Mouse (Mus musculus) limb, embryonic 14.5 days (tissue): ENCODE measurements around the gene Cngb1. TPM values are rescaled to one million over a fixed set of nuclear protein-coding genes. Genes with fewer than 3 reads are reported as not detected.

Experiments used
- ATAC-seq: fragments of 200-750 bp; cut with Nextera tagmentation; 2 replicates; pipeline ENCODE4 v1.8.0; 2017; ENCODE audit warnings: low read depth, moderate number of reproducible peaks, moderate TSS enrichment; ENCODE audit not compliant: low FRiP score
- DNase-seq: peaks from one replicate; pipeline ENCODE4 v3.0.0-alpha.2; 2015; ENCODE audit warnings: low spot score
- H3K27ac ChIP-seq: fragments of 300-500 bp; sonication (generic); replicated peaks from 2 replicates; pipeline ENCODE4 v1.5.1; 2014; ENCODE audit warnings: low read depth, mild to moderate bottlenecking, low read length, moderate library complexity, mixed read lengths
- H3K27me3 ChIP-seq: fragments of 300-500 bp; sonication (generic); 2 replicates; pipeline ENCODE4 v1.6.1; 2014; ENCODE audit warnings: low read length, mixed read lengths; ENCODE audit not compliant: control insufficient read depth, insufficient read depth
- H3K36me3 ChIP-seq: fragments of 300-500 bp; sonication (generic); 2 replicates; pipeline ENCODE4 v1.6.1; 2014; ENCODE audit warnings: mild to moderate bottlenecking, low read length, moderate library complexity, mixed read lengths; ENCODE audit not compliant: control insufficient read depth, insufficient read depth
- H3K4me1 ChIP-seq: fragments of 300-500 bp; sonication (generic); 2 replicates; pipeline ENCODE4 v1.6.1; 2014; ENCODE audit warnings: antibody characterized with exemption, low read length, mixed read lengths; ENCODE audit not compliant: control insufficient read depth, insufficient read depth
- H3K4me2 ChIP-seq: fragments of 300-500 bp; sonication (generic); replicated peaks from 2 replicates; pipeline ENCODE4 v1.6.1; 2014; ENCODE audit warnings: low read depth, mild to moderate bottlenecking, low read length, moderate library complexity; ENCODE audit not compliant: severe bottlenecking
- H3K4me3 ChIP-seq: fragments of 300-500 bp; sonication (generic); replicated peaks from 2 replicates; pipeline ENCODE4 v1.5.1; 2014; ENCODE audit warnings: low read length
- H3K9ac ChIP-seq: fragments of 300-500 bp; sonication (generic); 2 replicates; pipeline ENCODE4 v1.6.1; 2014; ENCODE audit warnings: mild to moderate bottlenecking, low read depth, low read length, moderate library complexity; ENCODE audit not compliant: severe bottlenecking
- H3K9me3 ChIP-seq: fragments of 300-500 bp; sonication (generic); 2 replicates; pipeline ENCODE4 v1.6.1; 2016; ENCODE audit warnings: low read length; ENCODE audit not compliant: control insufficient read depth
- POLR2A ChIP-seq: fragments of 200-500 bp; IDR thresholded peaks from 2 replicates; pipeline ENCODE4 v1.8.0; 2012; ENCODE audit warnings: inconsistent platforms, mild to moderate bottlenecking, moderate library complexity, borderline replicate concordance; ENCODE audit not compliant: insufficient read depth, insufficient read length; ENCODE audit errors: extremely low read depth
- WGBS: fragments of 180-500 bp; shearing (Covaris S2); extraction: QIAGEN DNeasy Blood & Tissue Kit; methylation state at CpG from one replicate; pipeline ENCODE4 v1.1.7; 2014; 5-methylcytosine and 5-hydroxymethylcytosine counted together
- polyA plus RNA-seq, 2 experiments: library from polyadenylated mRNA; depleted of rRNA in 1 of 2; stranded (reverse) in 1 of 2; unstranded in 1 of 2; fragments of >200 nt; fragmentation: Nextera tagmentation in 1 of 2; extraction: Ambion mirVana in 1 of 2; gene quantifications; 2 replicates each; pipeline versions ENCODE4 v1.2.1 to v1.2.3; 2012 to 2014

Gene Cngb1
- polyA plus RNA-seq, 2 experiments = 0.52 to 0.67 TPM

DNA sequence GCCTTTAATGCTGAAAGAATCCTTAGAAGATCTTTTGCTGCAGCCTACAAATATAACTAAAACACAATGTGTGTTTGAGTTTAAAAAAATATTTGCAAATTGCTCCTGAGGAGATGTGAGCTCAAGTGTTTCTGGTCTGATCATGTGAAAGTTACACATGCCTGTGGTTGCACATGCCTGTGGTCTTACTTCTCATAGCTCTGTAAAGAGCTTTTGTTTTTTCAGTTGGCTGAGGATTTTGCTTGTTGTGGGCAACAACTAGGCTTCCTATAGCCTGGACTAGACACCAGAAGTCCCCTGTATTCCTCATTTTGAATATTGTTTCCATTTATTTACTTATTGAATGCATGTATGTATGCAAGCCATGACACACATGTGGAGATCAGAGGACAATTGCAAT lies 30.0 kb upstream of the Cngb1 start:
- Histone ChIP-seq H3K27me3 (no peaks in the 10 kb centered on the region), H3K9me3 (no peaks in the 10 kb centered on the region), H3K4me3 (no peak overlapping the region), H3K27ac (no peak overlapping the region), H3K36me3 (peaks cover 41% of the 10 kb centered on the region), H3K4me2 (no peak overlapping the region), H3K4me1 (no peaks in the 10 kb centered on the region), H3K9ac (no peak overlapping the region)
- DNase-seq (no peak), ATAC-seq (no peak)
- TF ChIP-seq POLR2A = no peak

DNA sequence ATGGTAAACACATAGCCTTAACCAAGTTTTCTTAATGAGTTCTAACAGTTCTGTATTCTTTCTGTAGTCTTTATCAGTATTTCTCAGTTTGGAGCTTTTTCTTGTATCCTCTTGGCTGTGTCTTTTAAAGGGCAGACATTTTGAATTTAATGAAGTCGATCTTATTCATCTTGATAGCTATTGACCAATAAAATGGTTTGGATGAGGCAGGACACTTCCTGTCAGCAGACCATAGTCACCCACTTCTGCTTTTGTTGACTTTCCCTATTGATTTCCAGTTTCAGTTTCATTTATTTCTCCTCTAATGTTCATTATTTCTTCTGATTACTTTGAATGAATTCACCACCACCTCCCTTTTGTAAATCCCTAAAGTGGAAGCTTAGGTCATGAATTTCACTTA lies 29.3 kb upstream of the Cngb1 start:
- Histone ChIP-seq H3K27ac (no peak overlapping the region), H3K36me3 (peaks cover 40% of the 10 kb centered on the region), H3K9me3 (no peaks in the 10 kb centered on the region), H3K9ac (no peak overlapping the region), H3K27me3 (no peaks in the 10 kb centered on the region), H3K4me1 (0 out of 2 replicates have a peak, but pooled peaks cover under 1% of the 10 kb centered on the region), H3K4me2 (no peak overlapping the region), H3K4me3 (no peak overlapping the region)
- TF ChIP-seq POLR2A = no peak
- ATAC-seq (no peak), DNase-seq (no peak)
- 95% methylated on average over 1 of the region's 1 CpGs for WGBS

DNA sequence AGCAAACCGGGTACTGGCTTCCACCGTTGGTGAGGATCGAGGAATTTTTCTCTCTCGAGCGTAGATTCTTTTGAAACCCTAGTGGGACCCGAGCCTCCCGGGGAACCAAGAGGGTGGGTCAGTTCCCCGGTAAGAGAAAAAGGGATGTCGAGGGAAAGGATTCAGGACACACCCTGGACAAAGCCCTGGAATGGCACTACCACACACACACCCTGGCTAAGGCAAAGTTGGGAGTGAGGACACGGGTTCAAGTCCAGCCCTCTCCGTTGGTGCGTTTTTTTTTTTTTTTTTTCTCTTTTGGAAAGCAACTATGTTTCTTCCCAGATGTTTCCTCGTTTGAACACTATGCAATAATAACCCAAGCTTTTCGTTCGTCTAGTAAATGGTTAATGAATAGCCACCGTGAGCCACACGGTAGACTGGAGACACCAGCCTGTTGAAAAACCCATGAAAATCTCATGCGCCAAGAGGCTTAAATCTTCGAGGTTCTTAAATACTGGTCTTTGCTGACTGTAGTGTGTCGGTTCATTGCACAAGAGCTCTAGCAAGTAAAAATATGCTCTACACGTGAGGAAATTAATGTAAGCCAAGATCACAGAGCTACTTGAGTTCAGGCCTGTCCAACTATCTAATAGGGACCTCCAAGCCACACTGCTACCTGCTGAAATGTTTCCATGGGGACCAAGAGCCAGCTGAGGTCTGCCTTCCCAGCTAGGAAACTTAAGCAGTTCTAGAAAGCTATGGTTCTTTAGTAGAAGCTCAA lies 26.2 kb upstream of the Cngb1 start:
- H3K27me3 ChIP-seq = no peaks in the 10 kb centered on the region
- DNase-seq = no peak
- H3K4me2 ChIP-seq = peak overlapping the region; percentile 82
- H3K36me3 ChIP-seq = peaks cover 40% of the 10 kb centered on the region
- no peak; the same call in 1 of the 2 replicates for ATAC-seq
- H3K9me3 ChIP-seq = no peaks in the 10 kb centered on the region
- H3K4me1 ChIP-seq = peaks cover 8% of the 10 kb centered on the region
- 25% methylated on average over 21 of the region's 21 CpGs for WGBS
- TF ChIP-seq POLR2A = no peak
- H3K27ac ChIP-seq = peak overlapping the region; percentile 95
- H3K4me3 ChIP-seq = peak overlapping the region; percentile 88
- peak overlapping the region; percentile 90 for H3K9ac ChIP-seq

DNA sequence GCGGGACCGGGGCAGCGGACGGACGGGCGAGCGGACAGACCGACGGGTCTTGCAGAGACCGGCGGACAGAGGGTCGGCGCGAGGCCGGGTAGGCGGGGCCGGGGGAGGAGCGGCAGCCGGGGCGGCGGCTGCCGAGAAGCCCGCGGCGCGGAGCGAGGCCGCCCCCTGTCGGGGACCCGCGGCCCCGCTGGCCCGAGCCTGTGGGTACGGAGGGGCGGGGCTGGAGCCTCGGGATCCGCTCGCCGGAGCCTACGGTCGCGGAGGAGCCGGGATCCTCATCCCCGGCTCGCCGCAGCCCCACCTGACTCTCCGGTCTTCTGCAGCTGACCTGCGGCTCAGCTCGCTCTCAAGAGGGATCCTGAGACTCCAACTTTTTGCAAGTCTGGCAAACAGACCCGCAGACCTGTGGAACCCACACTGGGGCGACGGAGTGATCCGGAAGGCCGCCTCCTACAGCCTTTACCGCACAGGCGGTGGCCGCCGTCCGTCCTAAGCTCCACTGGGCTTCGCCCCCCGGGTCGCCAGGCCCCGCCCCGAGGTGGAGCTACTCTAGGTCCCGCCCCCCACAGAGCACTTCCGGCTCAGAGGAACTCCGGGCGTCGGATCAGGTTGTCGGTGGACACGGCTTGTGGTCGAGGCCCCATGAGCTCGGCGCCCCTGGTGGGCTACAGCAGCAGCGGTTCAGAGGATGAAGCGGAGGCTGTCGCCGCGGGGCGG lies 25.5 kb upstream of the Cngb1 start, which contains the start of the genes Zfp319 and Usb1:
Gene Zfp319, minus strand, starts transcription at position 231 of the 717 bp plus-strand sequence.
Gene Usb1, plus strand, starts transcription at position 565 of the 717 bp plus-strand sequence.
- peak; percentile 65; the same call in 1 of the 2 replicates for TF ChIP-seq POLR2A
- peak within 1 kb of the TSS; percentile 82 for H3K4me2 ChIP-seq
- H3K36me3 ChIP-seq = peaks cover 42% of the 10 kb centered on the region
- ATAC-seq (peak; percentile 94), DNase-seq (peak; percentile 92)
- H3K27ac ChIP-seq = peak within 1 kb of the TSS; percentile 95
- 1% methylated on average over 54 of the region's 80 CpGs for WGBS
- no peaks in the 10 kb centered on the region for H3K9me3 ChIP-seq
- no peaks in the 10 kb centered on the region for H3K27me3 ChIP-seq
- peak within 1 kb of the TSS; percentile 90 for H3K9ac ChIP-seq
- H3K4me1 ChIP-seq = peaks cover 8% of the 10 kb centered on the region
- H3K4me3 ChIP-seq = peak within 1 kb of the TSS; percentile 88

DNA sequence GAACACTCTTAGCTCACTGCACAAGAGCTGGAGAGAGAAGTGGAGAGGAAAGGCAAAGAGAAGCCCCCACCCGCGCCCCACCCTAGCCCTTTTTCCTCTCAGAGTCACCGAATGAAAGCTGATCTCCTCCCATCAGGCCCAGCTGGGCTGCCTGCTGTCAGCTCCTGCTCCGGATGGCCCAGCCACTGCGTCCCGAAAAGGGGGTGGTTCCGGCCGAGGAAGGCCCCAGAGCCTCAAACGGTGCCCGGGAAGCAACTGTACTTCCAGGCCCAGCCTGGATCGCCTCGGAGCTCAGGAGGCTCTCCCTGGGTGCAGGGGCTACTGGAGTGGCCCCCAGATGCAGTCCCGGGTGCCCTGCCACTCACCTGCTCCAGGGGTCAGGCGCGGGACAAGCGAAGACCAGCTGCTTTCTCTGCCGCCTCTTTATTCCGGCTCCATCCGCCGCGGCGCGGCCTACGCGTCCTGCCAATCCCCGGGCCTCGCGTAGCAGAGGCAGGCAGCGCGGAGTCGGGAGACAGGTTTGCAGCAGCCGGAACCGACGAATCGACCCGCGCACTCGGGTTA lies 24.9 kb upstream of the Cngb1 start:
- Histone ChIP-seq H3K27ac (peak overlapping the region; percentile 95), H3K4me2 (peak overlapping the region; percentile 82), H3K9me3 (no peaks in the 10 kb centered on the region), H3K4me1 (peaks cover 8% of the 10 kb centered on the region), H3K36me3 (peaks cover 48% of the 10 kb centered on the region), H3K27me3 (no peaks in the 10 kb centered on the region), H3K9ac (peak overlapping the region; percentile 90), H3K4me3 (peak overlapping the region; percentile 88)
- ATAC-seq (peak; percentile 42), DNase-seq (peak; percentile 63)
- no peak for TF ChIP-seq POLR2A
- WGBS = under 1% methylated on average over 38 of the region's 38 CpGs
